Mouse (Mus musculus) left cerebral cortex, adult 2 months (tissue): Measurements from ENCODE around the gene Ccdc107. TPM values are rescaled to one million over a fixed set of nuclear protein-coding genes. Genes with fewer than 3 reads are reported as not detected.

ENCODE experiments used
- DNase-seq, 2 experiments: peaks; one replicate each; pipeline ENCODE4 v3.0.0; 2021 to 2022; ENCODE audit warnings: low spot score in 2 of 2, mixed read lengths in 1 of 2; ENCODE audit errors: extremely low spot score in 1 of 2
- H3K27ac ChIP-seq: fragments of 200-600 bp; 2 replicates; pipeline ENCODE4 v1.8.1; 2022
- H3K4me3 ChIP-seq: fragments of 200-600 bp; 2 replicates; pipeline ENCODE4 v1.8.1; 2022
- CTCF ChIP-seq: fragments of 200-600 bp; IDR thresholded peaks from 2 replicates; pipeline ENCODE4 v1.8.1; 2022; ENCODE audit warnings: antibody characterized with exemption, mild to moderate bottlenecking, moderate library complexity
- intact Hi-C: fragments of 180-260 bp; cut with DNase I; formaldehyde crosslinking; loops from one replicate; pipeline ENCODE4 v1.15.1; 2025
- total RNA-seq, 2 experiments: library from RNA; stranded (reverse); gene quantifications; 2 replicates each; pipeline ENCODE4 v1.2.3; 2021

The Ccdc107 gene
- total RNA-seq, 2 experiments from 2014 or later = 28.1 to 31.8 TPM

- intact Hi-C loops = no loop called here
- Histone ChIP-seq H3K27ac (no peak overlapping the region), H3K4me3 (peak overlapping the region; percentile 9; the same call in 1 of the 2 replicates)
- no peak for TF ChIP-seq CTCF
- no peak for DNase-seq
Measured at GRCm38 (mm10) chr4:43519551-43519950, 26.9 kb downstream of the Ccdc107 start.

- DNase-seq = peak; percentile 86 to 95
- Histone ChIP-seq H3K4me3 (peak overlapping the region; percentile 9; the same call in 1 of the 2 replicates), H3K27ac (no peak overlapping the region)
- intact Hi-C loops = no loop called here
- TF ChIP-seq CTCF = no peak
Measured at GRCm38 (mm10) chr4:43519956-43520355, 27.3 kb downstream of the Ccdc107 start.

- intact Hi-C loops = loop anchor here (5.0 kb wide), 1 partner anchor 36 kb away; the partner anchor contains the start of gene Ccdc107
- no peak for DNase-seq
- peak; percentile 35 for TF ChIP-seq CTCF
- no peak overlapping the region for H3K27ac ChIP-seq
- H3K4me3 ChIP-seq = no peak overlapping the region
Measured at GRCm38 (mm10) chr4:43527880-43528279, 35.2 kb downstream of the Ccdc107 start.

GRCm38 (mm10) chr4:43528487-43528886 lies 35.8 kb downstream of the Ccdc107 start:
- H3K4me3 ChIP-seq = no peak overlapping the region
- peak; percentile 19 for TF ChIP-seq CTCF
- no peak for DNase-seq
- intact Hi-C loops = loop anchor here (5.0 kb wide), 1 partner anchor 36 kb away; the partner anchor contains the start of gene Ccdc107
- H3K27ac ChIP-seq = no peak overlapping the region

- peak overlapping the region; percentile 11; the same call in 1 of the 2 replicates for H3K27ac ChIP-seq
- TF ChIP-seq CTCF = no peak
- intact Hi-C loops = loop anchor here (5.0 kb wide), 1 partner anchor 47 kb away; the partner anchor contains the start of genes Gba2 and Rgp1
- no peak for DNase-seq
- H3K4me3 ChIP-seq = no peak overlapping the region
Measured at GRCm38 (mm10) chr4:43530081-43530501, 37.4 kb downstream of the Ccdc107 start.

- H3K27ac ChIP-seq = no peak overlapping the region
- peak; percentile 65 to 80 for DNase-seq
- H3K4me3 ChIP-seq = no peak overlapping the region
- intact Hi-C loops = loop anchor here (5.0 kb wide), 1 partner anchor 47 kb away; the partner anchor contains the start of genes Gba2 and Rgp1
- TF ChIP-seq CTCF = peak; percentile 90
Measured at GRCm38 (mm10) chr4:43530581-43530980, 37.9 kb downstream of the Ccdc107 start.

GRCm38 (mm10) chr4:43533270-43533669 lies 40.6 kb downstream of the Ccdc107 start:
- intact Hi-C loops = loop anchor here (5.0 kb wide), 1 partner anchor 44 kb away; the partner anchor contains the start of genes Gba2 and Rgp1
- TF ChIP-seq CTCF = no peak
- DNase-seq = no peak
- Histone ChIP-seq H3K27ac (no peak overlapping the region), H3K4me3 (no peak overlapping the region)

- DNase-seq = no peak
- Histone ChIP-seq H3K4me3 (no peak overlapping the region), H3K27ac (no peak overlapping the region)
- intact Hi-C loops = no loop called here
- TF ChIP-seq CTCF = no peak
Measured at GRCm38 (mm10) chr4:43535628-43536027, 42.9 kb downstream of the Ccdc107 start.

- Histone ChIP-seq H3K27ac (no peak overlapping the region), H3K4me3 (no peak overlapping the region)
- intact Hi-C loops = no loop called here
- no peak for TF ChIP-seq CTCF
- DNase-seq = no peak
Measured at GRCm38 (mm10) chr4:43536031-43536430, 43.3 kb downstream of the Ccdc107 start.

- no peak overlapping the region for H3K4me3 ChIP-seq
- H3K27ac ChIP-seq = no peak overlapping the region
- DNase-seq = no peak
- intact Hi-C loops = no loop called here
- no peak for TF ChIP-seq CTCF
Measured at GRCm38 (mm10) chr4:43542044-43542443, 49.3 kb downstream of the Ccdc107 start.

Other genes starting within 250 kb of the Ccdc107 start
- under 1 TPM; 0.09 to 0.54 TPM for gene Atp8b5, start 225.7 kb upstream of the Ccdc107 start, total RNA-seq
- 100 to 1,000 TPM; 137 to 144 TPM for gene Rusc2, start 110.9 kb upstream of the Ccdc107 start, total RNA-seq
- 1 to 10 TPM in 1 of 2 experiments, under 1 TPM in 1; 0.68 to 1.3 TPM for gene Fam166b, start 63.8 kb upstream of the Ccdc107 start, total RNA-seq
- gene Tesk1, start 51.0 kb upstream of the Ccdc107 start, total RNA-seq = 100 to 1,000 TPM; 102 to 103 TPM
- 1 to 10 TPM; 1.1 to 1.4 TPM for gene Cd72, start 38.3 kb upstream of the Ccdc107 start, total RNA-seq
- gene Sit1, start 9.2 kb upstream of the Ccdc107 start, total RNA-seq = not detected
- 1 to 10 TPM in 1 of 2 experiments, under 1 TPM in 1; 0.41 to 1.7 TPM for gene Arhgef39, start 6.8 kb downstream of the Ccdc107 start, total RNA-seq
- not detected for gene Car9, start 14.1 kb downstream of the Ccdc107 start, total RNA-seq
- 1 to 10 TPM; 7.0 to 8.8 TPM for gene Tpm2, start 30.9 kb downstream of the Ccdc107 start, total RNA-seq
- 10 to 100 TPM; 74.6 to 77.9 TPM for gene Creb3, start 69.4 kb downstream of the Ccdc107 start, total RNA-seq
- gene Tln1, start 69.8 kb downstream of the Ccdc107 start, total RNA-seq = 10 to 100 TPM; 50.7 to 52.2 TPM
- 10 to 100 TPM; 49.6 to 55.4 TPM for gene Rgp1, start 85.8 kb downstream of the Ccdc107 start, total RNA-seq
- gene Gba2, start 86.0 kb downstream of the Ccdc107 start, total RNA-seq = 10 to 100 TPM; 69.2 to 70.6 TPM
- not detected for gene Msmp, start 91.6 kb downstream of the Ccdc107 start, total RNA-seq
- 10 to 100 TPM; 60.9 to 62.0 TPM for gene Npr2, start 139.0 kb downstream of the Ccdc107 start, total RNA-seq
- 1 to 10 TPM in 1 of 2 experiments, under 1 TPM in 1; 0.95 to 1.6 TPM for gene Spag8, start 160.7 kb downstream of the Ccdc107 start, total RNA-seq
- gene Hint2, start 163.6 kb downstream of the Ccdc107 start, total RNA-seq = 10 to 100 TPM; 30.9 to 33.5 TPM
- gene Tmem8b, start 176.1 kb downstream of the Ccdc107 start, total RNA-seq = 10 to 100 TPM; 63.1 to 66.2 TPM
- 1 to 10 TPM; 1.8 to 2.2 TPM for gene Fam221b, start 176.2 kb downstream of the Ccdc107 start, total RNA-seq
- not detected for gene Olfr70, start 207.9 kb downstream of the Ccdc107 start, total RNA-seq
- not detected for gene Olfr71, start 217.4 kb downstream of the Ccdc107 start, total RNA-seq
- 1 to 10 TPM in 1 of 2 experiments, under 1 TPM in 1; 0.87 to 1.1 TPM for gene Hrct1, start 234.3 kb downstream of the Ccdc107 start, total RNA-seq
- under 1 TPM; 0.63 to 1.00 TPM for gene Spaar, start 237.1 kb downstream of the Ccdc107 start, total RNA-seq